Mouse (Mus musculus): ENCODE measurements around the gene Zbtb37. TPM values are rescaled to one million over a fixed set of nuclear protein-coding genes. Genes with fewer than 3 reads are reported as not detected.
"Not testable (repeated sequence)": the region's sequence is repeated elsewhere in the genome, so short reads cannot be mapped to it uniquely, and the experiment has no call there.

Zbtb37 gene
- polyA plus RNA-seq, 1 experiment = 0.75 TPM

DNA sequence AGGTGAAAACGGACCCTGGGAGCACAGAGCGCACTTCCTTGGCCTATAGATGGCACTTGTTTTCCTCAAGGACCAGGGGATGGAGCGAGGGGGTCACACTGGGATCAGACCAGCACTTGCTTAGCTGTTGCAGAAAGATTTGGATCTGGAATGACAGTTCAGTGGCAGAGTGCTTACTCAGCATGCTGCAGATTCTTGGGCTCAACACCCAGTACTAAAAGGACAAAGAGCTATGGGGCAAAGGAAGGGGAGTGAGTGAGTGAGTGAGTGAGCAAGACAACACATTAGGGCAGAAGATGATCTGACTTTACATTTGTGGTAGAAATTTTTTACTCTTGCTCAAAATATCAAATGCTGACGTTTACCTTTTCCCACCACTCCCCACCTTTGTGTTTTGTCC is 29.7 kb downstream of the Zbtb37 start:
- H3K79me3 ChIP-seq (ENCODE audit: low read depth) = no peaks in the 10 kb centered on the region
- no peaks in the 10 kb centered on the region for H3K79me2 ChIP-seq (ENCODE audit: control insufficient read depth, insufficient read depth)
- no peak overlapping the region for H3K4me3 ChIP-seq (ENCODE audit: insufficient read depth, poor library complexity, severe bottlenecking)
- no peaks in the 10 kb centered on the region for H3K27me3 ChIP-seq (ENCODE audit: control insufficient read depth, insufficient read depth, insufficient read length)
- H3ac ChIP-seq (ENCODE audit: control insufficient read depth, insufficient read length, low read depth) = no peak overlapping the region
- TF ChIP-seq CEBPB (IDR thresholded peaks at IDR 0.05; ENCODE audit: low read depth) (no peak), MAX (IDR thresholded peaks at IDR 0.05) (no peak), MYOG (IDR thresholded peaks at IDR 0.05; ENCODE audit: control insufficient read depth, extremely low read depth, insufficient read length) (no peak), CTCF (IDR thresholded peaks at IDR 0.05; ENCODE audit: control insufficient read depth, insufficient read depth, insufficient read length) (no peak)
- peaks cover 4% of the 10 kb centered on the region for H3K36me3 ChIP-seq (ENCODE audit: control insufficient read depth, insufficient read depth)

GRCm38 (mm10) chr1:160993851-160994250 is 40.8 kb downstream of the Zbtb37 start:
- no peak overlapping the region for H3K4me3 ChIP-seq (ENCODE audit: insufficient read depth, poor library complexity, severe bottlenecking)
- no peaks in the 10 kb centered on the region for H3K36me3 ChIP-seq (ENCODE audit: control insufficient read depth, insufficient read depth)
- H3K79me2 ChIP-seq (ENCODE audit: control insufficient read depth, insufficient read depth) = no peaks in the 10 kb centered on the region
- no peaks in the 10 kb centered on the region for H3K79me3 ChIP-seq (ENCODE audit: low read depth)
- H3K27me3 ChIP-seq (ENCODE audit: control insufficient read depth, insufficient read depth, insufficient read length) = no peaks in the 10 kb centered on the region
- TF ChIP-seq CTCF (IDR thresholded peaks at IDR 0.05; ENCODE audit: control insufficient read depth, insufficient read depth, insufficient read length) (no peak), USF1 (IDR thresholded peaks at IDR 0.05; ENCODE audit: low read depth) (no peak), FOSL1 (IDR thresholded peaks at IDR 0.05; ENCODE audit: insufficient read depth, low read length, poor library complexity, severe bottlenecking) (no peak), MAX (IDR thresholded peaks at IDR 0.05) (no peak), MYOD1 (IDR thresholded peaks at IDR 0.05; ENCODE audit: control insufficient read depth, insufficient read length, low read depth) (no peak), CEBPB (IDR thresholded peaks at IDR 0.05; ENCODE audit: low read depth) (no peak), MYOG (IDR thresholded peaks at IDR 0.05; ENCODE audit: control insufficient read depth, extremely low read depth, insufficient read length) (no peak)
- no peak overlapping the region for H3ac ChIP-seq (ENCODE audit: control insufficient read depth, insufficient read length, low read depth)

DNA sequence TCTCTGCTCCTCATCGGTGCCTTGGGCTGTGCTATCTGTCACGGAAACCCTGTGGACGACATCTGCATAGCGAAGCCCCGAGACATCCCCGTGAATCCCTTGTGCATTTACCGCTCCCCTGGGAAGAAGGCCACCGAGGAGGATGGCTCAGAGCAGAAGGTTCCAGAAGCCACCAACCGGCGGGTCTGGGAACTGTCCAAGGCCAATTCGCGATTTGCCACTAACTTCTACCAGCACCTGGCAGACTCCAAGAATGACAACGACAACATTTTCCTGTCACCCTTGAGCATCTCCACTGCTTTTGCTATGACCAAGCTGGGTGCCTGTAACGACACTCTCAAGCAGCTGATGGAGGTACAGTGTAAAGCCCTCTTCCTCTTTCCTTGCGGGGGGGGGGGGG is 45.3 kb downstream of the Zbtb37 start:
- Histone ChIP-seq H3K4me3 (ENCODE audit: insufficient read depth, poor library complexity, severe bottlenecking) (no peak overlapping the region), H3K79me3 (ENCODE audit: low read depth) (no peaks in the 10 kb centered on the region), H3K36me3 (ENCODE audit: control insufficient read depth, insufficient read depth) (no peaks in the 10 kb centered on the region), H3ac (ENCODE audit: control insufficient read depth, insufficient read length, low read depth) (no peak overlapping the region), H3K79me2 (ENCODE audit: control insufficient read depth, insufficient read depth) (no peaks in the 10 kb centered on the region), H3K27me3 (ENCODE audit: control insufficient read depth, insufficient read depth, insufficient read length) (no peaks in the 10 kb centered on the region)
- no peak for TF ChIP-seq MYOG (IDR thresholded peaks at IDR 0.05; ENCODE audit: control insufficient read depth, extremely low read depth, insufficient read length)
- TF ChIP-seq MYOD1 (IDR thresholded peaks at IDR 0.05; ENCODE audit: control insufficient read depth, insufficient read length, low read depth) = no peak
- TF ChIP-seq CEBPB (IDR thresholded peaks at IDR 0.05; ENCODE audit: low read depth) = no peak
- no peak for TF ChIP-seq FOSL1 (IDR thresholded peaks at IDR 0.05; ENCODE audit: insufficient read depth, low read length, poor library complexity, severe bottlenecking)
- TF ChIP-seq USF1 (IDR thresholded peaks at IDR 0.05; ENCODE audit: low read depth) = no peak
- TF ChIP-seq CTCF (IDR thresholded peaks at IDR 0.05; ENCODE audit: control insufficient read depth, insufficient read depth, insufficient read length) = no peak
- no peak for TF ChIP-seq MAX (IDR thresholded peaks at IDR 0.05)

- Histone ChIP-seq H3K4me3 (ENCODE audit: insufficient read depth, poor library complexity, severe bottlenecking) (no peak overlapping the region), H3K79me2 (ENCODE audit: control insufficient read depth, insufficient read depth) (no peaks in the 10 kb centered on the region), H3K79me3 (ENCODE audit: low read depth) (no peaks in the 10 kb centered on the region), H3ac (ENCODE audit: control insufficient read depth, insufficient read length, low read depth) (no peak overlapping the region), H3K27me3 (ENCODE audit: control insufficient read depth, insufficient read depth, insufficient read length) (no peaks in the 10 kb centered on the region), H3K36me3 (ENCODE audit: control insufficient read depth, insufficient read depth) (no peaks in the 10 kb centered on the region)
- TF ChIP-seq MAX (IDR thresholded peaks at IDR 0.05) (no peak), MYOG (IDR thresholded peaks at IDR 0.05; ENCODE audit: control insufficient read depth, extremely low read depth, insufficient read length) (no peak), FOSL1 (IDR thresholded peaks at IDR 0.05; ENCODE audit: insufficient read depth, low read length, poor library complexity, severe bottlenecking) (no peak), MYOD1 (IDR thresholded peaks at IDR 0.05; ENCODE audit: control insufficient read depth, insufficient read length, low read depth) (no peak), USF1 (IDR thresholded peaks at IDR 0.05; ENCODE audit: low read depth) (no peak), CTCF (IDR thresholded peaks at IDR 0.05; ENCODE audit: control insufficient read depth, insufficient read depth, insufficient read length) (no peak), CEBPB (IDR thresholded peaks at IDR 0.05; ENCODE audit: low read depth) (no peak)
These were observed 47.6 kb downstream of the Zbtb37 start for GRCm38 (mm10) chr1:160986881-160987635.

- TF ChIP-seq FOSL1 (IDR thresholded peaks at IDR 0.05; ENCODE audit: insufficient read depth, low read length, poor library complexity, severe bottlenecking) (no peak), MYOD1 (IDR thresholded peaks at IDR 0.05; ENCODE audit: control insufficient read depth, insufficient read length, low read depth) (no peak), CEBPB (IDR thresholded peaks at IDR 0.05; ENCODE audit: low read depth) (no peak), CTCF (IDR thresholded peaks at IDR 0.05; ENCODE audit: control insufficient read depth, insufficient read depth, insufficient read length) (no peak), MYOG (IDR thresholded peaks at IDR 0.05; ENCODE audit: control insufficient read depth, extremely low read depth, insufficient read length) (no peak), MAX (IDR thresholded peaks at IDR 0.05) (no peak), USF1 (IDR thresholded peaks at IDR 0.05; ENCODE audit: low read depth) (no peak)
- H3ac ChIP-seq (ENCODE audit: control insufficient read depth, insufficient read length, low read depth) = no peak overlapping the region
- H3K36me3 ChIP-seq (ENCODE audit: control insufficient read depth, insufficient read depth) = no peaks in the 10 kb centered on the region
- H3K79me3 ChIP-seq (ENCODE audit: low read depth) = no peaks in the 10 kb centered on the region
- no peaks in the 10 kb centered on the region for H3K27me3 ChIP-seq (ENCODE audit: control insufficient read depth, insufficient read depth, insufficient read length)
- no peaks in the 10 kb centered on the region for H3K79me2 ChIP-seq (ENCODE audit: control insufficient read depth, insufficient read depth)
- no peak overlapping the region for H3K4me3 ChIP-seq (ENCODE audit: insufficient read depth, poor library complexity, severe bottlenecking)
These were observed 49.2 kb downstream of the Zbtb37 start for GRCm38 (mm10) chr1:160985477-160985876.

GRCm38 (mm10) chr1:160984731-160985130 is 49.9 kb downstream of the Zbtb37 start:
- not testable (repeated sequence) for H3ac ChIP-seq (ENCODE audit: control insufficient read depth, insufficient read length, low read depth); H3K27me3 ChIP-seq (ENCODE audit: control insufficient read depth, insufficient read depth, insufficient read length); H3K4me3 ChIP-seq (ENCODE audit: insufficient read depth, poor library complexity, severe bottlenecking); H3K36me3 ChIP-seq (ENCODE audit: control insufficient read depth, insufficient read depth); H3K79me3 ChIP-seq (ENCODE audit: low read depth); H3K79me2 ChIP-seq (ENCODE audit: control insufficient read depth, insufficient read depth)

Measured in C2C12 (cell line).